Mouse (Mus musculus) embryo, embryonic 9.5 days (tissue): Measurements from ENCODE around the gene Cry2.
A peak's percentile ranks its signal among the peaks of the same experiment; 100 is the strongest.

ENCODE experiments used
- DNase-seq: peaks from one replicate; pipeline ENCODE4 v3.0.0-alpha.2; 2017; ENCODE audit errors: extremely low spot score

The Cry2 gene

GRCm38 (mm10) chr2:92445890-92446289, 12.0 kb upstream of the Cry2 start:
- no peak for DNase-seq

- DNase-seq: no peak
Measured at GRCm38 (mm10) chr2:92444376-92444775, 10.5 kb upstream of the Cry2 start.

GRCm38 (mm10) chr2:92443313-92443712, 9.5 kb upstream of the Cry2 start:
- DNase-seq: no peak

- no peak for DNase-seq
Measured at GRCm38 (mm10) chr2:92442419-92443001, 8.7 kb upstream of the Cry2 start.

- no peak for DNase-seq
Measured at GRCm38 (mm10) chr2:92440432-92440831, 6.6 kb upstream of the Cry2 start.

- DNase-seq: no peak
Measured at GRCm38 (mm10) chr2:92438567-92438966, 4.7 kb upstream of the Cry2 start.

GRCm38 (mm10) chr2:92437875-92438274, 4.0 kb upstream of the Cry2 start:
- DNase-seq: peak; percentile 82

- DNase-seq: no peak
Measured at GRCm38 (mm10) chr2:92437366-92437765, 3.5 kb upstream of the Cry2 start.

GRCm38 (mm10) chr2:92435023-92435422, 1.2 kb upstream of the Cry2 start:
- DNase-seq: no peak

- no peak for DNase-seq
Measured at GRCm38 (mm10) chr2:92434375-92434745, 517 bp upstream of the Cry2 start.

GRCm38 (mm10) chr2:92432299-92433295, 1.2 kb downstream of the Cry2 start:
- no peak for DNase-seq

- no peak for DNase-seq
Measured at GRCm38 (mm10) chr2:92431611-92432179, 2.1 kb downstream of the Cry2 start.

GRCm38 (mm10) chr2:92430723-92431541, 2.9 kb downstream of the Cry2 start:
- no peak for DNase-seq

GRCm38 (mm10) chr2:92430089-92430488, 3.8 kb downstream of the Cry2 start:
- DNase-seq: no peak

GRCm38 (mm10) chr2:92427882-92428281, 6.0 kb downstream of the Cry2 start:
- DNase-seq: no peak

GRCm38 (mm10) chr2:92426426-92426825, 7.4 kb downstream of the Cry2 start:
- DNase-seq: no peak

- no peak for DNase-seq
Measured at GRCm38 (mm10) chr2:92425366-92425765, 8.5 kb downstream of the Cry2 start.

- DNase-seq: peak; percentile 25
Measured at GRCm38 (mm10) chr2:92424462-92425308, 9.2 kb downstream of the Cry2 start.

- DNase-seq: no peak
Measured at GRCm38 (mm10) chr2:92423702-92424461, 10.0 kb downstream of the Cry2 start.

GRCm38 (mm10) chr2:92423156-92423555, 10.7 kb downstream of the Cry2 start:
- no peak for DNase-seq
